Mouse (Mus musculus) hindbrain, embryonic 11.5 days (tissue): Measurements from ENCODE around the gene Ccdc38. TPM values are rescaled to one million over a fixed set of nuclear protein-coding genes. Genes with fewer than 3 reads are reported as not detected.

Experiments used
- ATAC-seq: fragments of 200-750 bp; cut with Nextera tagmentation; 2 replicates; pipeline ENCODE4 v1.8.0; 2017; ENCODE audit warnings: mild to moderate bottlenecking, moderate TSS enrichment, moderate library complexity; ENCODE audit not compliant: low FRiP score
- DNase-seq: peaks from one replicate; pipeline ENCODE4 v3.0.0-alpha.2; 2015; ENCODE audit warnings: low spot score
- H3K27ac ChIP-seq: fragments of 300-500 bp; sonication (generic); 2 replicates; pipeline ENCODE4 v1.5.1; 2014; ENCODE audit warnings: mild to moderate bottlenecking, low read depth, low read length
- H3K27me3 ChIP-seq: fragments of 300-500 bp; sonication (generic); 2 replicates; pipeline ENCODE4 v1.6.1; 2014; ENCODE audit warnings: mild to moderate bottlenecking, low read length, moderate library complexity, mixed read lengths; ENCODE audit not compliant: control insufficient read depth, insufficient read depth
- H3K36me3 ChIP-seq: fragments of 300-500 bp; sonication (generic); 2 replicates; pipeline ENCODE4 v1.6.1; 2014; ENCODE audit warnings: mild to moderate bottlenecking, low read length, moderate library complexity, mixed read lengths; ENCODE audit not compliant: control insufficient read depth, insufficient read depth
- H3K4me1 ChIP-seq: fragments of 300-500 bp; sonication (generic); replicated peaks from 2 replicates; pipeline ENCODE4 v1.6.1; 2014; ENCODE audit warnings: low read length, mixed read lengths; ENCODE audit not compliant: control insufficient read depth, insufficient read depth
- H3K4me2 ChIP-seq: fragments of 300-500 bp; sonication (generic); replicated peaks from 2 replicates; pipeline ENCODE4 v1.6.1; 2014; ENCODE audit warnings: mild to moderate bottlenecking, low read depth, low read length
- H3K4me3 ChIP-seq: fragments of 300-500 bp; sonication (generic); 2 replicates; pipeline ENCODE4 v1.5.1; 2014; ENCODE audit warnings: low read depth, low read length
- H3K9ac ChIP-seq: fragments of 300-500 bp; sonication (generic); 2 replicates; pipeline ENCODE4 v1.6.1; 2014; ENCODE audit warnings: low read depth, low read length
- H3K9me3 ChIP-seq: fragments of 300-500 bp; sonication (generic); 2 replicates; pipeline ENCODE4 v1.6.1; 2016; ENCODE audit warnings: low read length; ENCODE audit not compliant: control insufficient read depth
- WGBS: fragments of 180-500 bp; shearing (Covaris S2); extraction: QIAGEN DNeasy Blood & Tissue Kit; methylation state at CpG from one replicate; pipeline ENCODE4 v1.1.7; 2014; 5-methylcytosine and 5-hydroxymethylcytosine counted together
- polyA plus RNA-seq: library from polyadenylated mRNA; unstranded; fragments of >200 nt; fragmentation: Nextera tagmentation; extraction: Ambion mirVana; gene quantifications from 2 replicates; pipeline ENCODE4 v1.2.1, GENCODE M21; 2014

Gene Ccdc38
- polyA plus RNA-seq, 1 experiment from 2014 or later, result 0.51 TPM

DNA sequence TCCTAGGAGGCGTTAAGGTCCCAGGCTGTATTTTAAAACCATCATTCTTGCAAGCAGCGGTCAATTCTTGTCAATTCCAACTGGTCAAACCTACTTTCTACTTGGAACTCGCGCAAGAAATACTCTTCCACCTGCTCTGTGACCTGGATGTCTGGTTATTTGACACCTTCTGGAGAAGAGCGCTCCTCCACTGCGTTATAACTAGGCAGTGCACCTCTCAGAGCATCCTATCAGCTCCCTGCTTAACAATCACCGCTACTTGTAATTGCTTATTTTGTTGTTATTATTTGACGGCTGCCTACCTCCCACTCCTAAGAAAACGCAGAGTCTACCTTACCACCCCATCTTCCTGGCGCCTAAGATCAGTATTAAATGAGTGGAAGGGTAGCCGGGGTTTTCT lies 48.4 kb downstream of the Ccdc38 start:
- ATAC-seq (0 out of 2 replicates have a peak, but pooled peaks have one; percentile 34), DNase-seq (no peak)
- H3K9me3 ChIP-seq, result no peaks in the 10 kb centered on the region

GRCm38 (mm10) chr10:93589281-93589848 lies 48.9 kb downstream of the Ccdc38 start, which contains the start of gene Snrpf:
Snrpf (minus strand) TSS chr10:93589706.
- Histone ChIP-seq H3K9me3 (no peaks in the 10 kb centered on the region), H3K4me1 (no peaks in the 10 kb centered on the region), H3K36me3 (0 out of 2 replicates have a peak, but pooled peaks cover 2% of the 10 kb centered on the region), H3K4me2 (peak within 1 kb of the TSS; percentile 70), H3K9ac (peak within 1 kb of the TSS; percentile 87), H3K27me3 (no peaks in the 10 kb centered on the region), H3K4me3 (peak within 1 kb of the TSS; percentile 86), H3K27ac (peak within 1 kb of the TSS; percentile 82)
- 0% methylated on average over 52 of the region's 63 CpGs for whole genome bisulfite sequencing
- ATAC-seq, result peak; percentile 84
- DNase-seq, result peak; percentile 98

More for the DNA sequence above, 48.4 kb downstream of the Ccdc38 start:
- Histone ChIP-seq H3K9ac (peak overlapping the region; percentile 87), H3K27me3 (no peaks in the 10 kb centered on the region), H3K4me3 (peak overlapping the region; percentile 86), H3K4me2 (peak overlapping the region; percentile 70), H3K4me1 (no peaks in the 10 kb centered on the region), H3K36me3 (0 out of 2 replicates have a peak, but pooled peaks cover 2% of the 10 kb centered on the region), H3K27ac (peak overlapping the region; percentile 82)
- 2% methylated on average over 11 of the region's 11 CpGs for WGBS

DNA sequence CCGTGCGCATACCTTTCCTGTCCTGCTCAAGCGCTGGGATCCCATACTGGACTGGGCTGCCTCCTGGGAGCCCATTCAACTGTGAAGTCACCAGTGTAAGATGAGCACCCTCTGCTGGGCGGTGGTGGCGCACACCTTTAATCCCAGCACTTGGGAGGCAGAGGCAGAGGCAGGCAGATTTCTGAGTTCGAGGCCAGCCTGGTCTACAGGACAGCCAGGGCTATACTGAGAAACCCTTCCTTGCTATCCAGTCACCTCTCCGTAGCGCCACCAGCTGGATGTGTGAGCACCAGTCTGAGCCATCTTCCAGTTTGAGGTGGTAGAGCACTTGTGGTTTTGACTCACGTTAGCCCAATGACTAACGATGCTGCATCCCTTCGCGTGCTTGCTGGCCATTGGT lies 52.0 kb downstream of the Ccdc38 start:
- Histone ChIP-seq H3K9ac (no peak overlapping the region), H3K36me3 (no peaks in the 10 kb centered on the region), H3K4me2 (no peak overlapping the region), H3K9me3 (no peaks in the 10 kb centered on the region), H3K4me1 (no peaks in the 10 kb centered on the region), H3K27me3 (no peaks in the 10 kb centered on the region), H3K27ac (no peak overlapping the region), H3K4me3 (no peak overlapping the region)
- peak; percentile 23 for DNase-seq
- ATAC-seq, result no peak
- 58% methylated on average over 12 of the region's 12 CpGs for WGBS

DNA sequence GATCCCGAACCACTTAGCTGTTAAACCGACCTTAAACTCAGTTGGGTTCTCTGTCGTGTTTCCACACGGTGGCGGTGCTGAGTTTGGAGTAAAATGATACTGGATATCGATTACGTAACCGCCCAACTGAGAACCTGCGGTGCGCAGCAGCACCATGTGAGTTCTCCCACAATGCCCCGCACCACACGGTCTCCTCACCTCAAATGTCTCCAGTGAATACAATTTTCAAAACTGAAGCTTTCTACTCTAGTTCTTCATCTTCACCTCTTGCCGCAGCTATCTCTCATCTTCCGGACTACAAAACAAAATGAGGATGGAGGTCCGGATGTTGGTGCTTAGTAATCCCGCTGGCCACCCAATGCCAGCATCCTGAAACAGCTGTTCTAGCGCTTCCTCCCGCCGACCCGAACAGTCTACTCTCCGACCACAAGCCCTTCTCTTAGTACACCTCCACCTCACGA lies 53.6 kb downstream of the Ccdc38 start:
- Histone ChIP-seq H3K4me2 (peak overlapping the region; percentile 71), H3K4me1 (no peaks in the 10 kb centered on the region), H3K36me3 (no peaks in the 10 kb centered on the region), H3K9me3 (no peaks in the 10 kb centered on the region), H3K9ac (peak overlapping the region; percentile 57), H3K27ac (no peak overlapping the region), H3K4me3 (peak overlapping the region; percentile 37), H3K27me3 (no peaks in the 10 kb centered on the region)
- peak; percentile 75; the same call in 1 of the 2 replicates for ATAC-seq
- peak; percentile 91 for DNase-seq
- WGBS, result 2% methylated on average over 22 of the region's 22 CpGs

DNA sequence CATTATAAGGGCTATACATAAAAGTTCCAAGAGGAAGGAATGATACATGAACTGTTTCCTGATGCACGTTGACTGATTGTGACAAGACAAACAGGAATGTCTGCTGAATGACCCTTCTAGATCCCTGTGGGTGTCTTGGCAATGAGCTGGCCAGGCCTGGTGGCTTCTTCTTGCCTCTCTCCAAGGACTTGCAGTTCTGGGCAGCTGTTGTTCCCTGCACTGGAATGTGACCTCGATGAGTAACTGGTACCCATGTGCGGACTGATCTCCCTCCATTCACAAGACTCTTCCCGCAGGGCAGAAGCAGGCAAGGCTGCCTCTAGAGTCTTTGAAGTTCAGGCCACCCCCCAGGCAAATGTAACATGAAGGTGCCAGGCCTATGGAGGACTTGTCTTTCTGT lies 55.4 kb downstream of the Ccdc38 start:
- ATAC-seq, result no peak
- no peaks in the 10 kb centered on the region for H3K9me3 ChIP-seq
- H3K27me3 ChIP-seq, result no peaks in the 10 kb centered on the region
- H3K27ac ChIP-seq, result no peak overlapping the region
- H3K36me3 ChIP-seq, result no peaks in the 10 kb centered on the region
- no peak overlapping the region for H3K4me2 ChIP-seq
- DNase-seq, result no peak
- no peaks in the 10 kb centered on the region for H3K4me1 ChIP-seq
- WGBS, result 64% methylated on average over 4 of the region's 4 CpGs
- H3K4me3 ChIP-seq, result no peak overlapping the region
- H3K9ac ChIP-seq, result no peak overlapping the region

DNA sequence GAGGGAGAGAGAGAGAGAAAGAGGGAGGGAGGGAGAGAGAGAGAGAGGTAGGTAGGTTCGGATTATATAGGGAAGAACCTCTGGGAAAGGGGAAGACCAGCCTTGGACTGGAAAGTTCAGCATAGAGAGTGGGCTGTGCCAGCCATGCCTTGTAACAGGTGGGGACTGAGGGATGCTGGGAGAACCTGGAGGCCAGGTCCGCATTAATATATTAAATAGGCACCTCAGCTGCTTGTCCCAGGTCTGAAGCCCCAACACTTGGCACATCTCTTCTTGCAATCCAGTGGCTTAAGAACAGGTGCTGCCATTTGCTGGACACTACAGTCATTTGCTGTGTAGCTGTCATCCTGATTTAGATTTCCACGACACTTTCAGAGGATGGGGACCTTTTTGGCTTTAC lies 56.2 kb downstream of the Ccdc38 start:
- ATAC-seq, result no peak
- 80% methylated on average over 3 of the region's 3 CpGs for WGBS
- H3K36me3 ChIP-seq, result no peaks in the 10 kb centered on the region
- no peaks in the 10 kb centered on the region for H3K27me3 ChIP-seq
- DNase-seq, result no peak
- H3K4me2 ChIP-seq, result no peak overlapping the region
- no peak overlapping the region for H3K9ac ChIP-seq
- no peak overlapping the region for H3K4me3 ChIP-seq
- no peaks in the 10 kb centered on the region for H3K9me3 ChIP-seq
- no peaks in the 10 kb centered on the region for H3K4me1 ChIP-seq
- no peak overlapping the region for H3K27ac ChIP-seq

DNA sequence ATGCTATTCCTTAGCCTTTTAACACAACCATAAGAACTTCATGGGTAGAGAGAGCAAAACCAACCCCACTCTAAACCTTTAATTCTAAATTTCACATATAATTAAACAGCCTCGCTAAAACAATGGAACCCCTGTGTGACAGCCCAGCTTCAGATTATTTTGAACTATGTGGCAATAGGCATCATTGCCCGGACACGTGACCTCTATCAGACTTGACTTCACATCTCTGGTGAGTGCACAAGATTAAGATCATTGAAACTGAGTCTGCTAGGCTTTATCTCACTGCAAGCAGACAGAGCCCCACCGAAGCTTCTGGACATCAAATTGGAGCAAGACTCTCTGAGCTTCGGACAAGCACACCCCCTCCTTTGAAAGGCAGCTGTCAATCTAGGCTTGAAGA lies 61.9 kb downstream of the Ccdc38 start:
- Histone ChIP-seq H3K4me3 (no peak overlapping the region), H3K27ac (no peak overlapping the region), H3K4me2 (no peak overlapping the region), H3K4me1 (no peaks in the 10 kb centered on the region), H3K9me3 (no peaks in the 10 kb centered on the region), H3K27me3 (no peaks in the 10 kb centered on the region), H3K9ac (no peak overlapping the region), H3K36me3 (no peaks in the 10 kb centered on the region)
- 85% methylated on average over 5 of the region's 5 CpGs for WGBS
- ATAC-seq (no peak), DNase-seq (no peak)

GRCm38 (mm10) chr10:93603256-93603655 lies 62.8 kb downstream of the Ccdc38 start:
- no peak overlapping the region for H3K9ac ChIP-seq
- no peaks in the 10 kb centered on the region for H3K4me1 ChIP-seq
- H3K4me2 ChIP-seq, result no peak overlapping the region
- DNase-seq (no peak), ATAC-seq (no peak)
- 98% methylated on average over 1 of the region's 1 CpGs for WGBS
- H3K27ac ChIP-seq, result no peak overlapping the region
- H3K4me3 ChIP-seq, result no peak overlapping the region
- H3K9me3 ChIP-seq, result no peaks in the 10 kb centered on the region
- H3K36me3 ChIP-seq, result no peaks in the 10 kb centered on the region
- H3K27me3 ChIP-seq, result no peaks in the 10 kb centered on the region

DNA sequence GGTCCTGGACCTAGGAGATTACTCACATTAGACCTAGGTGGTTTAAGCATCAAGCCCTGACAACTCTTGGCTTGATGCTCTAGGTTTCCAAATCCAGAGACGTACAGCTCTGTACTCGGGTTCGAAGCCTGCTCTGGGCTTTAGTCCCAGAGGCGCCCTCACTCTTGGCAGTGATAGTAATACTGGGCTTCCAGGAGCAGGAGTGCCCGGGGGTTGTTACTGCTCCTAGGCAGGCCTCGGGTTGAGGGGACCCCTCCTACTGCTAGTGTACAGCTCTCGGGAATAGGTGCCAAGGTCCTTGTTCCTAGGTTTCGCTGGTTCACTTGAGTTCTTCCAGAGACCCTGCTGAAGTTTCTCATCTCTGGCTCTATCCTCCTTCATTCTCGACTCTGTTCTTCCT lies 65.9 kb downstream of the Ccdc38 start:
- WGBS, result 93% methylated on average over 9 of the region's 9 CpGs
- no peak overlapping the region for H3K4me2 ChIP-seq
- no peaks in the 10 kb centered on the region for H3K9me3 ChIP-seq
- no peaks in the 10 kb centered on the region for H3K4me1 ChIP-seq
- H3K36me3 ChIP-seq, result no peaks in the 10 kb centered on the region
- H3K27ac ChIP-seq, result no peak overlapping the region
- ATAC-seq (no peak), DNase-seq (no peak)
- no peak overlapping the region for H3K9ac ChIP-seq
- H3K27me3 ChIP-seq, result no peaks in the 10 kb centered on the region
- H3K4me3 ChIP-seq, result no peak overlapping the region
